Mouse (Mus musculus) hindbrain, embryonic 10.5 days (tissue): ENCODE data around the gene Hivep1. TPM values are rescaled to one million over a fixed set of nuclear protein-coding genes. Genes with fewer than 3 reads are reported as not detected.
A peak's percentile ranks its signal among the peaks of the same experiment; 100 is the strongest.

ENCODE experiments used
- DNase-seq: peaks from one replicate; pipeline ENCODE4 v3.0.0-alpha.2; 2017; ENCODE audit warnings: low spot score
- H3K27ac ChIP-seq: fragments of 300-500 bp; sonication (generic); 2 replicates; pipeline ENCODE4 v1.5.1; 2016; ENCODE audit warnings: mild to moderate bottlenecking, moderate library complexity
- H3K27me3 ChIP-seq: fragments of 300-500 bp; sonication (generic); 2 replicates; pipeline ENCODE4 v1.6.1; 2016; ENCODE audit warnings: mild to moderate bottlenecking; ENCODE audit not compliant: poor library complexity, insufficient read depth, severe bottlenecking
- H3K36me3 ChIP-seq: fragments of 300-500 bp; sonication (generic); 2 replicates; pipeline ENCODE4 v1.6.1; 2016; ENCODE audit warnings: mild to moderate bottlenecking, moderate library complexity
- H3K4me1 ChIP-seq: fragments of 300-500 bp; sonication (generic); replicated peaks from 2 replicates; pipeline ENCODE4 v1.6.1; 2016; ENCODE audit warnings: mild to moderate bottlenecking
- H3K4me3 ChIP-seq: fragments of 300-500 bp; sonication (generic); 2 replicates; pipeline ENCODE4 v1.5.1; 2016; ENCODE audit warnings: mild to moderate bottlenecking, moderate library complexity
- H3K9me3 ChIP-seq: fragments of 300-500 bp; sonication (generic); 2 replicates; pipeline ENCODE4 v1.6.1; 2016; ENCODE audit warnings: mild to moderate bottlenecking, moderate library complexity
- WGBS: fragments of 180-500 bp; shearing (Covaris S2); methylation state at CpG from one replicate; pipeline ENCODE4 v1.1.7; 2016; 5-methylcytosine and 5-hydroxymethylcytosine counted together
- polyA plus RNA-seq: library from polyadenylated mRNA; unstranded; fragments of >200 nt; fragmentation: Nextera tagmentation; extraction: Ambion mirVana; gene quantifications from 2 replicates; pipeline ENCODE4 v1.2.1, GENCODE M21; 2016

Hivep1 gene
- polyA plus RNA-seq, 1 experiment from 2014 or later = 8.8 TPM

DNA sequence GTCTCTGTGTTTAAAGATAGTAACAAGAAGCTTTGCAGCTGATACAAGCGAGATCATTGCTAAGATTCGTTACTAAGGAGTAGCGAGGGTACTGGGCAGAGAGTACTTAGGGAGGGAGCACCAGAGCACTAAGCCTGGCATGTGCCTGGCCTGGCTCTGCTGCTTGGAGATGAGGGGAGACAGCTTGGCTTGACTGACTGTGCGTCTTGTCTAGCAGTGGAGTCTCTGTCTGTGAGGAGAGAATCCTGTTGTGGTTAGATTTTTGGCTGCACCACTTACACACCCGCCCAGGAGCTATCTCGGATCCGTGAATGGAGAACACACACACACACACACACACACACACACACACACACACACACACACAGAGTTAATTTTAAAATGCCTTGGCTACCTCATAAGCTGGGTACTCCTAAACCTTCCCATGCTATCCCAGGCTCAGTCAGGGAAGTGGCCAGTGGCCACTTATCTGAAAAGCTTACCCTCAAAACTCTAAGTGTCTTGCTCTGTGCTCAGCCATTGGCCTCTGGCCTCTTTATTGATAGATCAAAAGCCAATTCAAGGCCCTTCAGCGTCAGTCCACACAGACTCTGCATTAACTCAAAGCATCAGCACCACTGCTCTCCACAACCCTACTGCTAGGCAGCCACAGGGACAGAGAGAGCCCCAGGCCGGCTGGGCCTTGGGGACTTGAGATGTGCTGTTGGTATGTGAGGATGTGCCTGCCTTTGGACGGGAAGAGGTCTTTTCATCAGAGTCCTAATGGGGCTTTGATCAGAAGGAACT is 28.5 kb downstream of the Hivep1 start:
- H3K9me3 ChIP-seq = no peaks in the 10 kb centered on the region
- no peak overlapping the region for H3K27ac ChIP-seq
- no peak overlapping the region for H3K4me3 ChIP-seq
- no peaks in the 10 kb centered on the region for H3K27me3 ChIP-seq
- DNase-seq = no peak
- peaks cover 60% of the 10 kb centered on the region for H3K36me3 ChIP-seq
- H3K4me1 ChIP-seq = peaks cover 3% of the 10 kb centered on the region; the same call in 1 of the 2 replicates
- 66% methylated on average over 10 of the region's 10 CpGs for WGBS

DNA sequence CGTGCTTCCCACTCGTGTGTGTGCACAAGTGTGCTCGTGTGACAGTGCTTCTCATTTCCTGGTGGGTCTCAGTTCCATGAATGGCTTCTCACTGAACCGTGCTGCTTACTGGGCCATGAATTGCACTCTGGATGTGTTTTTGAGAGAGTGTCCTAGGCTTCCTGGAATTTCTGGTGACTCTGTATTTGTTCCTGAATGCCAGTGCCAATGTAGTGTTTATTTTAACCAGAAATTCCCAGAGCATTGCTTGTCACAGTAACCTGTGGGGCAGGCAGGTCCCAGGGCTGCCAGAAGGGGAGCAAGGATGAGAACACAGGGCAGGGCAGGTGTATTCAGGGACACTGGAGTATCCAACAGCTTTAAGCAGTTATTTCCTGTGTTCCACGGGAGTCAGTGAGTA is 36.5 kb downstream of the Hivep1 start:
- H3K27ac ChIP-seq = no peak overlapping the region

DNA sequence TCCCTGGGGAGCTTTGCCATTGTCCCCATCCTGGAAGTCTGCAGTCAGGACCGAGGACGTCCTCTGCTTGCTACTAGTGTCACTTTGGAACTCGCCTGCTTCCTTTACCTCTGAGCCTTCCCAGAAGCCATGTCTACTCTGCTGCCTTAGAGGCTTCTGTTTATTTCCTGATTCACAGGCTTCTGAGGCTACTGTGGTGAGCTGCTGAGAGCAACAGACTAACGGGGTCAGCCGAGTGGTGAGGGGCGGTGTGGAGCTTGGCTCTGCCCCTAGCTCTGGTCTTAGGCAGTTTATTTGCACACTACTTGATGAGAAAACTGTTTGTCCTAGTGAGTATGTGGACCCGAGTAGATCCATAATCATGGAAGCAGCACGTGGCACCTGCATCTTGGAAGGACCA is 37.2 kb downstream of the Hivep1 start:
- Histone ChIP-seq H3K4me1 (peaks cover 21% of the 10 kb centered on the region), H3K4me3 (no peak overlapping the region), H3K36me3 (peaks cover 9% of the 10 kb centered on the region; the same call in 1 of the 2 replicates), H3K9me3 (no peaks in the 10 kb centered on the region), H3K27me3 (no peaks in the 10 kb centered on the region), H3K27ac (no peak overlapping the region)
- no peak for DNase-seq
- WGBS = 74% methylated on average over 8 of the region's 8 CpGs

More for the DNA sequence above, 36.5 kb downstream of the Hivep1 start:
- no peak for DNase-seq
- H3K27me3 ChIP-seq = no peaks in the 10 kb centered on the region
- H3K4me3 ChIP-seq = no peak overlapping the region
- H3K9me3 ChIP-seq = no peaks in the 10 kb centered on the region
- peaks cover 9% of the 10 kb centered on the region; the same call in 1 of the 2 replicates for H3K36me3 ChIP-seq
- H3K4me1 ChIP-seq = peaks cover 16% of the 10 kb centered on the region
- WGBS = 70% methylated on average over 5 of the region's 5 CpGs

DNA sequence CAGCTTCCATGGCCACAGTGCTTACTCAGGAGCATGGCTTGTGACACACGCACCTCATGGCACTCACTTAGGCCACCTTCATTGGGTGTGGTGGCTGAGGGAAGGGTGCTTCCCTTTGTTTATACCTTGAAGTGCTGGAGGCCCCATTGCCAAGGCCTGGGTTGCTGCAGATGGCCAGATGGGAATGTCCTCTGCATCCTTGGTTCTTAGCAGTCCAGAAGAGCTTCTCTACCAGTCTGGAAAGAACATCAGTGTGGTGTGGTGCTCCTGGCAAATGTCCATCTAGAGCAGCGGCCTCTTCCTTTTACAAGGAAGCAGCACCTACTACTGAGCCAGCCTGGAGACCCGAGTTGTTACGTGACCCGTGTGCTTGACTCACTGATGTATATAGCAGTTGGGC is 38.9 kb downstream of the Hivep1 start:
- H3K27ac ChIP-seq = no peak overlapping the region
- no peak for DNase-seq
- H3K27me3 ChIP-seq = no peaks in the 10 kb centered on the region
- H3K9me3 ChIP-seq = no peaks in the 10 kb centered on the region
- H3K4me3 ChIP-seq = no peak overlapping the region
- 90% methylated on average over 5 of the region's 5 CpGs for WGBS
- H3K4me1 ChIP-seq = peaks cover 22% of the 10 kb centered on the region
- peaks cover 9% of the 10 kb centered on the region; the same call in 1 of the 2 replicates for H3K36me3 ChIP-seq

DNA sequence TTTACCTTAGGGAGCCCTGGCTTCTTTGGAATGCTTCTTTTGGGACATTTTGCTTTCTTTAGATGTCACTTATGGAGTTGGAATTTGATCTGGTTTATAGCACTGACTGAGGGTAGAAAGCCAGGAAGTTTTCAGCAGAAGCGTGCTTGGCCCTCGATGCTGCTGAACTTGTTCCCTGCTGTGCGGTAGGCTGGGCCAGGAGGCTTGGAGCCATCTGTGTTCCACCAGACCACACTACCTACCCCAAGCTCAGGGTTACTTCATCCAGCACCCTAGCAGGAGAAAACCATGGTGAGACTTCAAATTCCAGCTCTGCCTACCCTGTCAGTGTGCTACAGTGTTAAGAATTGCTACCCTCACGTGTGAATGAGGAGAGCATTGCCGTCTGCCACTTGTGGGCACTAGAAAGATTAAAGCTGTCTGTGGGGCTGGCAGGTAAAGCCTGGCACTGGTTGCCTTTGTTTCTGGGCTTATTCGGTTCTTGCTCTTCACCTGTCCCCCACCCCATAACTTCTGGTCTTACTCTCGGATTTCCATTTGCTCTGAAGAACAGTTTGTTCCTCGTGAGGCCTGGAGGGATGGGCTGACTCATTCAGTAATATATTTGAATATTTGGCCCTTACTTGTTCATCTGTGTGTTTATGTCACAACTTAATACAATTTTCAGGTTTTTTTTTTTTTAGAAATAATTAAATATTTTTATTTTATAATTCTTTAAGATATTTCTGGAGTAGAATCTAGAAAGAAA is 40.7 kb downstream of the Hivep1 start:
- Histone ChIP-seq H3K4me3 (no peak overlapping the region), H3K4me1 (peaks cover 31% of the 10 kb centered on the region), H3K9me3 (no peaks in the 10 kb centered on the region), H3K36me3 (peaks cover 11% of the 10 kb centered on the region; the same call in 1 of the 2 replicates), H3K27ac (no peak overlapping the region), H3K27me3 (no peaks in the 10 kb centered on the region)
- 60% methylated on average over 8 of the region's 8 CpGs for WGBS
- DNase-seq = no peak

DNA sequence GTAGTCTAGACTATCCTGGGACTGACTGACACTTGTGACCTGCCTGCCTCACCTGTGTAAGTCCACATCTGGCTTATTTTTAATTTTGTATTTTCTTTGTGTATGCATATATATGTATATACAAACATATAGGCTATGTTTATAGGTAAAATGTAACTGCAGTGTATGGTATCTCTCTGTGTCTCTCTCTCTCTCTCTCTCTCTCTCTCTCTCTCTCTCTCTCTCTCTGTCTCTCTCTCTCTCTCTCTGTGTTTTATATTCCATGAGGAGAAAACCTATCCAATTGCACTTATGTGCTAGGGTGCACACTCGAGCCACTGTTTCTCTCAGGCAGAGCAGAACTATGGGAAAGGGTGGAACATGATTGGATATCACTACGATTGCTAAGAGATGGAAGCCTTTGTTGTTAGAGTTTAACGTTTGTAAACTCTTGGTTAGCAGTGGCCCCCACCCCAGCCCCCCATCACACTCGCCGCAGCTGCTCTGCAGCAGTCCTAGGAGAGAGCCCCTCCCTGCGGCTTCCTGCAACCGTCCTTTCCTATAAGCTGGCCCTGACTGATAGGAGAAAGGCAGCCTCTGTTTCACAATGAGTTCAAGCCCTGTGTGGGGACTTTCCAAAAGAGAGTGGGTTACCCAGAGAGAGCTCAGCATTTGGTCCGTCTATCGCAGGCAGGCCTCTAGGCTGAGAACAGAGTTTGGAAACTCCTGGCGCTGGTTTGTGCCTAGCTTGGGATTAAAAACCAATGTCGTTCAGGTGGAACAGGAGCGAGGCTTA is 41.6 kb downstream of the Hivep1 start:
- H3K27me3 ChIP-seq = no peaks in the 10 kb centered on the region
- WGBS = 74% methylated on average over 12 of the region's 12 CpGs

DNA sequence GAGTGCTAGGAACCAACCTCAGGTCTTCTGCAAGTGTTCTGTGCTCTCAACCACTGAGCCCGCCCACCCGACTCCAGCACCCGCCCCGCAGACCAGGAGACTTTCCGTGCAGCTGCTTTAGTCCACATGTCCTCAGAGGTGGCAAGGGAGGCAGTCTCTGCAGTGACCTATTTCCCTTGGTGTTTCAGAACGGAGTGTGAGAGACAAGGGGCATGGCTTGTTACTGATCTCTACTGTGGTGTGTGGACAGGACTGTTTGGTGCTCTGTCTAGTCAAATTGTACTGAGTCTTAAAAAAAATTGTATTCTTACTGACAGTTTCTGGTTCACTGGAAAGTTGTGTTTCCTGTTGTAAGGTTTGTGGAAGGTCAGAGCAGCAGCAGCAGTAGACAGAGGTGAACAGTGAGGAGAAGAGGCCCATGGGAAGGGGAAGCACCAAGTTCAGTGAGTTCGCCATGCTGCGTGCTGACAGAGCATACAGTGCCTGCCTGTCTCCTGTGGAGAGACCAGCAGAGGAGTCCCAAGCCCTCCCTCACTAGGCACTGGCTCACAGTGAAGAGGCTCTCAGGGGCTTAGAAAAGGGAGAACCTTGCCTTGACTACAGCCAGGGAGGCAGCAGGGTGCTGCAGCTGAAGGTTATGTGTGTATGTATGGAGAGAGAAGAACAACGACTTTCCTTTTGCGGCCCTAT is 44.1 kb downstream of the Hivep1 start:
- WGBS = 78% methylated on average over 10 of the region's 10 CpGs
- H3K4me3 ChIP-seq = no peak overlapping the region
- H3K27ac ChIP-seq = no peak overlapping the region
- peaks cover 7% of the 10 kb centered on the region for H3K9me3 ChIP-seq
- DNase-seq = no peak
- peaks cover 14% of the 10 kb centered on the region for H3K36me3 ChIP-seq
- H3K4me1 ChIP-seq = peaks cover 35% of the 10 kb centered on the region
- H3K27me3 ChIP-seq = no peaks in the 10 kb centered on the region

More for the DNA sequence above, 41.6 kb downstream of the Hivep1 start:
- Histone ChIP-seq H3K9me3 (peaks cover 6% of the 10 kb centered on the region), H3K4me1 (peaks cover 31% of the 10 kb centered on the region), H3K27ac (0 out of 2 replicates have a peak overlapping the region, but pooled peaks have one; percentile 8), H3K36me3 (peaks cover 19% of the 10 kb centered on the region), H3K4me3 (no peak overlapping the region)
- DNase-seq = no peak

DNA sequence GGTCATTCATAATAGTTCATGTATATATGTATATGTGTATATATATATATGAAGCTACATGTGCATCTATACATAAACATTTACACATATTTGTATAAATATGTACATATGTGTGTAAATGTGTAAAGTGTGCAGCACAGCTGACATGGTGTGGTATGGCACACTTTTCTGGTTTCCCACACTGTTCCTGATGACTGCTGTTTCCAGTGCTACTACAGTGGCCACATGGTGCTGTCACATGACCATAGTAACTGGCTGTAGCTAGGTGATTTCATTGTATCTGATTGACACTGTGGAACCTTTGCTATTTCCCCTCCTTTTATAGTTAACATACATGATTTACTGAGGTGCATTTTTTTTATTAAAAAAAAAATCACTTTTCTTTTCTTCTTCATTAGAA is 45.3 kb downstream of the Hivep1 start:
- no peak overlapping the region for H3K4me3 ChIP-seq
- peaks cover 14% of the 10 kb centered on the region for H3K36me3 ChIP-seq
- peaks cover 7% of the 10 kb centered on the region for H3K9me3 ChIP-seq
- H3K27ac ChIP-seq = no peak overlapping the region
- H3K27me3 ChIP-seq = no peaks in the 10 kb centered on the region
- peaks cover 39% of the 10 kb centered on the region for H3K4me1 ChIP-seq
- DNase-seq = no peak

DNA sequence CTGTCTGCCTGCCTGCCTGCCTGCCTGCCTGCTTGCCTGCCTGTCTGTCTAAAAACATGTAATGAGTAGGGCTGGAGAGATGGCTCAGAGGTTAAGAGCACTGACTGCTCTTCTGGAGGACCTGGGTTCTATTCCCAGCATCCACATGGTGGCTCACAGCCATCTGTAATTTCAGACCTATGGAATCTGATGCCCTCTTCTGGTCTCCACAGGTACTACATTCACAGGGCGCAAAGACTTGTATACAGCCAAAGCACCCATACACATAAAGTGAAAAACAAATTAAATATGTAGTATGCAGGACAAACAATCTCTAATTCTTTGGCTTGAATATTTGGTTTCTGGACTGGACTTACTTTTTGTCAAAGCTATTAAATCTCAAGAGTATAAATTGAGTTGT is 46.7 kb downstream of the Hivep1 start:
- 92% methylated on average over 1 of the region's 1 CpGs for WGBS
- Histone ChIP-seq H3K4me1 (peaks cover 46% of the 10 kb centered on the region), H3K4me3 (no peak overlapping the region), H3K27me3 (no peaks in the 10 kb centered on the region), H3K9me3 (peaks cover 7% of the 10 kb centered on the region), H3K27ac (no peak overlapping the region), H3K36me3 (peaks cover 14% of the 10 kb centered on the region)
- no peak for DNase-seq

DNA sequence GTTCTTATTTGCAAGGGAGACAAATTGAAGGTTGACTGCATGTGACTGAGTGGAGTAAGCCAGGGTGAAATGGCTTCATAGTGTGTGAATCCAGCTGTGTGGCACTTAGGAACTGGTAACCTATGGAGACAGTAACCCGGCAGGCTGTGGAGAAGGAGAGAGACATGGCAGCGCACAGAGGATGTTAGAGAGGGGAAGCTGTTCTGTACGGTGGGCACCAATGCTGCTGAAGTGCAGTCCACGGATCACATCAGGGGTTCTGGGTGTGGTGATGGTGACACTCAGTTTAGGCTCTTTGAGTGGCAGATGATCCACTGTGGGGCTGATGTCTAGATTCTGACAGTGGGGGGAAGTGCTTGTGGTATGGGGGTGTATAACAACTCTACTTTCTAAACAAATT is 47.7 kb downstream of the Hivep1 start:
- Histone ChIP-seq H3K27ac (no peak overlapping the region), H3K36me3 (peaks cover 14% of the 10 kb centered on the region), H3K4me3 (no peak overlapping the region), H3K4me1 (peaks cover 48% of the 10 kb centered on the region), H3K9me3 (peaks cover 7% of the 10 kb centered on the region), H3K27me3 (no peaks in the 10 kb centered on the region)
- DNase-seq = no peak
- 93% methylated on average over 4 of the region's 4 CpGs for WGBS

DNA sequence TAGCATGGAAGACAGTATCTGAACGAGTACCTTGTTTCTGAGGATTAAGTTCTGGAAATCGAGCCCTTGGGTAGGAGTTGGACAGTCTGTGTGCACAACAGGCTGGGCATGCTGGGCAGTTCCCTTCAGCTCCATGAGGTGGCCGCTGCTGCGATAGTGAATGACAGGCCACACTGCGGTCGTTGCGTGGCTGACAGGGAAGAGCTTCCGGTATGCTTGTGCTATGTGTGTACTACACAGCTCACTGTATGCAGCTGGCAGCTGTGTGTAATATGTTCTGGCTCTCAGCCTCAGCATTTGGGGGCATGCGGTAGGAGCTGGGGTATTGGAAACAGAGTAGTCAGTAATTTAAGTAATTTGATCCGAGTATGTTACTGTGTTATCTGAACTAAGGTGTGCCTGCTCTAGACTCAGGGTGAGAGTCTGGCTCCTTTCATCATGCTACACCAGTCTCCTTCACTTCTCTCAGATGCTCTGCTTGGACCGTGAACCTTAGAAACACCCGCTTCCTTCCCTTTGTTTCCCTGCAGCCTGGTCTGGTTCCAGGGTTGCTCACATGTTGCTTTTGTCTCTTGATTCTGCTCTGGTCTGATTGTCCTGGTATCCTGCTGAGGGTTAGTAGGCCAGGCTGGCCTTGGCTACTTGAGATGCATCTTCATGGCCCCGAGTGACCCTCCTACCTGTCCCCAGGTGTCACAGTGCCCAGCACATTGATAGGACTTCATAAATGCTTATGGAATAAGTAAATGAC is 49.8 kb downstream of the Hivep1 start:
- WGBS = 59% methylated on average over 13 of the region's 13 CpGs
- H3K27ac ChIP-seq = peak overlapping the region; percentile 62
- H3K9me3 ChIP-seq = peaks cover 7% of the 10 kb centered on the region
- DNase-seq = peak; percentile 37
- no peaks in the 10 kb centered on the region for H3K27me3 ChIP-seq
- peaks cover 37% of the 10 kb centered on the region for H3K4me1 ChIP-seq
- H3K36me3 ChIP-seq = peaks cover 14% of the 10 kb centered on the region
- H3K4me3 ChIP-seq = no peak overlapping the region

DNA sequence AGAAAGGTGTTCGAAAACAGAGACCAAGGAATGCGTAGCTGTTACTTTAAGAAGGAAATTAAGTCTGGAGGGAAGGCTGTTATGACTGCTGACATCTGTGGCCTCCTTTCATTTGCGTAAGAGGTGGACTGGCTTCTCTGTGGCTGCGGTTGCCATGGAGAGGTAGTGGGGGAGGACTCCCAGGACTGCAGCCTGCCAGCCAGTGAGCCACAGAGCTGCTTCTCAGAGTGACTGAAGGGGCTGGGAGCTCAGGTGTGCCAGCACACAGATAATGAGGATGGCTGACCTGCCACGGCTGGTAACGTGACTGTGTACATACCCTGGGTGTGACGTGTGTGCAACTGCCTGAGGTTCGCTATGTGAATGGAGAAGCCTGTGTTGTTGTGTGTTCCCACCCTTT is 51.2 kb downstream of the Hivep1 start:
- peak overlapping the region; percentile 73 for H3K27ac ChIP-seq
- H3K9me3 ChIP-seq = peaks cover 5% of the 10 kb centered on the region
- peak overlapping the region; percentile 20; the same call in 1 of the 2 replicates for H3K4me3 ChIP-seq
- peak; percentile 78 for DNase-seq
- H3K27me3 ChIP-seq = no peaks in the 10 kb centered on the region
- peaks cover 9% of the 10 kb centered on the region for H3K36me3 ChIP-seq
- WGBS = 29% methylated on average over 8 of the region's 8 CpGs
- H3K4me1 ChIP-seq = peaks cover 37% of the 10 kb centered on the region
